Mouse (Mus musculus) layer of hippocampus, postnatal 36 days (tissue): ENCODE data around the gene Gnb4. TPM values are rescaled to one million over a fixed set of nuclear protein-coding genes. Genes with fewer than 3 reads are reported as not detected.
A peak's percentile ranks its signal among the peaks of the same experiment; 100 is the strongest.

Experiments used
- DNase-seq, 2 experiments: peaks; one replicate each; pipeline ENCODE4 v3.0.0; 2022
- total RNA-seq, 2 experiments: library from RNA; stranded (reverse); gene quantifications; 2 replicates each; pipeline ENCODE4 v1.2.3; 2021

Gene Gnb4
- total RNA-seq, 2 experiments from 2014 or later, result 19.2 to 20.4 TPM

DNA sequence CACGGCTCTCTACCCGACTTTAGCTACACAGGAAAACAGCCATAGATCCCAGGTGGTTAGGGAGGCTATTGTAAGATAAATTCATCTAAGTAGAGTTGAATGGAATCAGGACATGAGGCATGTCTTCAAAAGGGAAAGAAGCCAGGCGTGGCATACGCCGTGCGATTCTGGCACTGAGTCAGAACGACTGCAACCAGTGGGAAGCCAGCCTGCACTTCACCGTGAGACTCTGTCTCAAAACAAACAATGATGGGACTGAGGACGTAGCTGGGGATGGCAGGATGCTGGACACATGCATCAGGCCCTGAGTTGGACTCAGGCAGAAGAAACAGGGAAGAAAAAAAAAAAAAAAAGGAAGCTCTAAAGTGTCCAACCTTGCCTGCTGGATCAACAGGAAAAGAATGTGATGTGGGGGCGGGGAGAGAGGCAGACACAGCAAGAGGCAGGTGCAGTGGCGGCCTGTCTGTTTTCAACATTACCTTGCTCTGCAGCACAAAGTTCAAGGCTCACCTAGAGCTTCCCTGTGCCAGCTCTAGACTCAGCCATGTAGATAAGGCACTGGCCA lies 4.7 kb downstream of the Gnb4 start:
- DNase-seq, result no peak

DNA sequence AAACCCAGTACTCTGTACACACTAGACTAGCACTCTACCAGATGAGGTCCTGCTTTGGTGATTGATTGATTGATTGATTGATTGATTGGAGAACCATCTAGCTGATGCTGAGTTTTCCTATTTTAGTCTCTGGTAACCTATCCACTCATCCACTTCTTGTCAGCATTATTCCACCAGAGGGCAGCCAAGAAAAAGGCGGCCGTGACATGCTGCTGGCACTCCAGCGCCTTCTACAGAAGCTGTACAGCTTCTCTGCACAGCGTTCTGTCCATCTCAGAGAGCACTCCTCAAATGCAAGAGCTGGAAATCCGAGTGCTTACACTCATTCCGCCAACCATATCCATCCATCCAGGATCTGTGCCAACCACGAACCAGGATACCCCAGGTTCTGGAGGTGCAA lies 5.8 kb downstream of the Gnb4 start:
- DNase-seq, result peak; percentile 64 to 66

DNA sequence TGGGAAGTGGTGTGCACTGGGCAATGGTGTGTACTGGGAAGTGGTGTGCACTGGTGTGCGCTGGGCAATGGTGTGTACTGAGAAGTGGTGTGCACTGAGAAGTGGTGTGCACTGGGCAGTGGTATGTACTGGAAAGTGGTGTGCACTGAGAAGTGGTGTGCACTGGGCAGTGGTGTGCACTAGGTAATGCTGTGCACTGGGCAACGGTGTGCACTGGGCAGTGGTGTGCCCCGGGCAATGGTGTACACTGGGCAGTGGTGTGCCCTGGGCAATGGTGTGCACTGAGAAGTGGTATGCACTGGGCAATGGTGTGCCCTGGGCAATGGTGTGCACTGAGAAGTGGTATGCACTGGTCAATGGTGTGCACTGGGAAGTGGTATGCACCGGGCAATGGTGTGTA lies 7.2 kb downstream of the Gnb4 start:
- DNase-seq, result no peak

DNA sequence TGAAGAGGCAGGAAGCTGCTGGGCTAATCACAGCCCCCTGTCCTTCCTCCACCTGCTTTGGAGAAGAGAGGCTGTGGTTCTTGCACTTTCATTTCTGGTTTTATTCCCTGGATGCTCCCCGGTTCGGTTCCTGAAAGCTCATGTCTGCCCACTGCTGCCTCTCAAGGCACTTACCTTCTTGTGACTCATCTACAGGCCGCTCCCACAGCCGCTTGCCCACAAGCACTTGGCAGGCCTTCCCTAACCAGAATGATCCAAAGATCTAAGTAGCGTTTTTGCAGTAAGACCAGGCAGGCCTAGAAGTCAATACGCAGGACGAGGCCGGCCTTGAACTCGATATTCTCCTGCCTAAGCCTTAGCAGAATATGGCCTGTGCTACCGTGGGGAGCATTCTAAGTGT lies 15.3 kb downstream of the Gnb4 start:
- DNase-seq, result no peak

DNA sequence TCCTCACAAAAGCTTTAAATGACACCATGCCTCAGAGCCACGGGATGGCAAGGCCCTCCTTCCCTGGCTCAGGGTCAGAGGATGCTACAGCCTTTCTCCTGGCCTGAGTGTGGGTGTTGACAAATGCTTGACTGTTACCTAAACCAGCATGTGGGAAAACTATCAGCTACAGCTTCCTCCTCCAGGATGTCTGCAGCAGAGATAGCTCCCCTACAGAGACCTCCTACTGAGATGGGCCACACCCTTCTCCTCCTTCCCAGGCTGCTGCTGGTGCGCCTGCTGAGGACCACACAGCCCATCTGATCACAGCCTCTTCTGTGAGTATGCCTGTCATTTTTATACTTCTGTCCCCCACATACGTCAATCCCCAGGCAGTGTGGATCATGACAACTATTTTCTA lies 17.1 kb downstream of the Gnb4 start:
- DNase-seq, result no peak

DNA sequence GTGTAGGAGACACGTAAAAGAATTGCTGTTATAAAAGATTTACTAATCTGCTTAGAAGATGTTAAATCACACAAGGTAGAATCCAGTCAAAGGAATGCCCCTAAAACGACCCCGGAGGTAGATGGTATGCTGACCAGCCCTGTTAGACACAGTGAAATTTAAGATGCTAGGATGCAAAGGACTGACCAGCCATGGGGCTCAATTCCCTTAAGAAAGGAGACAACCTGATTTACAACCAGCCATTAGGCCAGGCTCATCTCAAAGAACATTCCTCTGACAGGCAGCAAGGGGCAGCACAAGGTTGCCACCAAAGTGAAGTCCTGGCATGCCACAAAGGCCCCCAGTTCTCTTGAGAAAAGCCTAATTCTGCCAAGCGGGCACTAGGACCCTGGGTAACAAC lies 21.3 kb downstream of the Gnb4 start:
- DNase-seq, result no peak

DNA sequence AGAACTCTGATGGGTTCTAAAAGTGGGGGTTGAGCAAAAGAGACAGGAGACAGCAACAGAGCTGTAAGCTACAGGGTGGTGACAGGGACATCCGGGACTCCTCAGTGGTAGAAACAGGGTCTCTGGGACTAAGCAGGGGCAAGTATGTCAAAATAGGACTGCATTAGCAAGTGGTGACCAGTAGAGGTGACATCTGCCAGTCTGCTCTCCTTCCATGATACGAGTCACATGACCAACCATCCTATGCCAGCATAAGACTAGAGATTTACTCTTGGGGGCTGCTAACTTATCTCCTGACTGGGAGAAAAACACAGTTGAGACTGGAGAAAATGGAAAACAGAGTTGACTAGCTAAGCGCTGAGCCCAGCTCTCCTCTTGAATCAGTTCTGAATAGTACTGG lies 30.1 kb downstream of the Gnb4 start:
- DNase-seq, result no peak

DNA sequence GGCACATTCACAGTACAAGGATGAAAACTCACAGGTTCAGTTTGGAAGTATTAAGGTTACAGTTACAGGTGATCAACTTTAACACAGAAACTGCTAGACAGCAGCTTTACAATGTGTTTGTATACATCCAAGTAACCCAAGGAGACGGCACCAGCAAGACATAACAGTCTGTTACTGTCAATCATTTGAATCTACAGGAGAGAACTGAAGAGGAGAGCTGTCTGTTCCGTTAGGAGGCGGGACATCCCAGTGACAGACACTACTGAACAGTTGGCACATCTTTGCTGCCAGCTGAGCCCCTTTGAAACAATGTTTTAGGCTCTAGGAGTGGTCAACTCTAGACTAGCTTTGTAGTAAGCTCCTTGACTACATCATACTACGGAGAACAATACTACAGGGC lies 32.9 kb downstream of the Gnb4 start:
- DNase-seq, result peak in 1 of 2 experiments; percentile 11

DNA sequence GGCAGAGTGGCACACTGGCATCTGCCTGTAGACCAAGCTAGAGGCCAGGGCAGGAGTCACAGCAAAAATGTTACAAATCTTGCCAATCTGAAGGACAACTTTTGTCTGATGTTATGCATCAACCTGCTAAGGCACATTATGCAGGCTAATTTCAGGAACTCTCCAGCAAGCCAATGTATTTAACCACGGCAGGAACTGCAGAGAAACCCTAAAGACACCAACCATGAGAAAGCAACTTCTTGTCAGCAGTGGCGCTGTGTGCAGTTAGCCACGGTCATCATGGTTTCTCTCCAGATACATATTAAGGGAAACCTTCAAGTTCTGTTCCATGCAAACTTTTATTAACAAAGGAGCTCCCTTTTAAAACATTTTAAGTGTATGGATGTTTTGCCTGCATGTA lies 34.5 kb downstream of the Gnb4 start:
- no peak for DNase-seq

DNA sequence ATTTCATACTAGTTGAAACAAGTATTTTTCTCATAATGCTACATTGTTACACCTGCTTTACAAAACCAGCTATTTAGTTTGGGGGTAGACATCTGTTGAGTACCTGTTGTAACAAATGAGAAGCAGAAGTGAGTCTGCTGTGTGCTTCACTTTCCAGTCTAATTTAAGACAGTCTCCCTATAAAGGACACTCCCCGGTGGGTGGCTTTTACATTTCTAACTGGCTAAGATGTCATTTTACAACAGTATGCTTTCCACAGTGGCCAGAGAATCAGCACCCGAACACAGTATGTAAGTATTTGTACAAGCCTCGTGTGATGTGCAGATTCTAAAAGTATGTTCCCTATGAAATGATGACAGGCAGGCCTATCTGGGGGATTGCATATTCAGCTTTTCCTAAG lies 35.6 kb downstream of the Gnb4 start:
- DNase-seq, result no peak

DNA sequence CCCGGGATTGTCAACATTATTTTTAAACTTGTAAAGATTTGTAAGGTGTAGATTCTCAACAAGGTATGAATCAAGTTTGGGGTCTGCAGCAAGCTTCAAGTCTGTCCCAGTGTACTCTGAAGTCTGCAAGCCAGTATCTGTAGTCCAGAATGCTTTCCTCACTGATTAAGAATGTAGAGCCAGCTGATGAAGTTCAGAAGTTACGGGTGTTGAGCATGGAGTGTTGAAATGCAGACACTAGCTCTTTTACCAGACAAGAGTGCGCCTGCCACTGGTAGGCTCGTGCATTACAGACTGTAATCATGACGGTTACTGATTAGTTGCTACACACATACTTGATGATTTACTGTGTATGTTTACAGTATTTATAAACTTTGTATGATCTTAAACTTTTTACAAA lies 37.6 kb downstream of the Gnb4 start:
- no peak for DNase-seq

DNA sequence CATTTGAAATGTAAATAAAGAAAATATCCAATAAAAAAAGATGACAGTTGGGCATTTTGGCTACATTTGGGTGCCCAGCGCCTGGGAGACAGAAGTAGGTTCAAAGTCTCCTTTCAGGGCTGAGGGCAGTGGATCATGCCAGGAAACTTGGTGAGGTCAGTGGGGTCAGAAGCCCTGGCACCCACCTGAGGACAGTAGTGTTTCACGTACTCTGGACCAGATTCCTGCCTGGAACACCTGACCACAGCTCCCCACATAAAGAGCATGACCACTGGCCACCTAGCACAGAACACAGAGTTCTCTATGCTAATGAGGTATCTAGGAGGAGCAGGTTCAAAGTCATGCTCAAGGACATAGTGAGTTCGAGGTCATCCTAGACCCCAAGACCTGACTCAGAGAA lies 41.2 kb downstream of the Gnb4 start:
- DNase-seq, result no peak

DNA sequence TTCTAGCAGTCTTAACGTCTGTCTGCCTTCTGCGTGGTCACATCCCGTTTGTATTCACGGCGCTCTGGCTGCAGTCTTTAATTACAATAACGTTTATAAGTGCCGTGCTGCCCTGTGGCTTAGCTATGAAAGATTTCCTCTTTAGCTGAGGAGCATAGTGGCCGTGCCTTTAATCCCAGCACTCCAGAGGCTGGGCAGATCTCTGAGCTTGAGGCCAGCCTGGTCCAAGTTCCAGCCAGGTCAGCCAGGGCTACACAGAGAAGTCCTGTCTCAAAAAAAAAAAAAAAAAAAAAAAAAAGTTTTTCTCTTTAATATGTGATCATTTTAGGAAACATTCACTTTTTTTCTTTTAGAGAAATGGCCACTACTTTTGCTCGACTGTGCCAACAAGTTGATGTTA lies 42.5 kb downstream of the Gnb4 start:
- no peak for DNase-seq

DNA sequence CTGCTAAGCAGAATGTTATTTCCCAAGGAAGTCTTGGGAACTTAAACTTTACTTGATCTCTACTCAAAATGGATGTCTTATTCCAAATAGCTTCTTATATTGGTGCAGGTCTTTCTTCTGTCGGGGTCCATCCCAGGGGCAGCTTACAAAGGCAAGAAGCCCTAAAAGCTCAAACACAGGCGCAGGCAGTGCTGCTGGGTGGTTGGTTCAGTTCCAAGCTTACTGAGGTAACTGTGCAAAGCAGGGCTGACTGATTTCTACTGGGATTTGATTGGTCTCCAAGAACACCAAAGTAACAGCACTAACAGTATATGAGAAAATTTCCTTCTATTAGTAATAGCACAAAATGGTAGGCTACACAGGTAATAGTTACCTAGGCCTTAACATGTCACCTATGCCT lies 43.3 kb downstream of the Gnb4 start:
- no peak for DNase-seq

DNA sequence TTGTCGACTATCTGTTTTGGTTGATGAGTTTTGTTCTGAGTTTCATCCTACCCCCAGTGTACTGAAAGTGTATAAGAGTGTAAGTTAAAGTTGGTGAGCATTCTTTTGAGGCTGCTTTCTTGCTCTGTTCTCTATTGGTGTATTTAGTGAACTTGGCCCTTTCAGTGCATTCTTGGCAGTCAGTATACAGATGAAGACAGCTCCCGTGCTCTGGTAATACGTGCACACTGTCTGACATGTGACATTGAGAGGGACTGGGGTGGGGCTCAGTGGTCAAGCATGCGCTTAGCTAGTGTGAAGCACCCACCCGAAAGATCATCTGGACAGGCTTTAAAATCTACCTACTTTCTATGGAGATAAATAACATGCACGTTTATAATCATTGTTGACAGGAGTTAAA lies 53.0 kb downstream of the Gnb4 start:
- DNase-seq, result no peak

DNA sequence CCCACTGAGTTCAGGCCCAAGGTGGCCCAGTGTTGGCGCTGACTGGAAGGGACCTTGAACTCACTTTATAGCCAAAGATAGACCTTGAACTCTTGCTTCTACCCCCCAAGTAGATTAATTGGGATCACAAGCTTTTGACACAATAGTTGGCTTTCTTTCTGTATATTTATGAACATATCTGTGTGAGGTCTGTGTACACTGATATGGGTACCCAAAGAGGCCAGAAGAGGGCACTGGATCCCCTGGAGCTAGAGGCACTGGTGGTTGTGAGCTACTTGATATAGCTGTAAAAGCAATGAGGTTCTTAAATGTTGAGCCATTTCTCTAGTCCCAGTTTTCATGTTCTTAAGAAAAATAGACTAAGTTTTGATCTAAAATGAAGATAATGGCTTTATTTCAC lies 63.3 kb downstream of the Gnb4 start:
- DNase-seq, result no peak

DNA sequence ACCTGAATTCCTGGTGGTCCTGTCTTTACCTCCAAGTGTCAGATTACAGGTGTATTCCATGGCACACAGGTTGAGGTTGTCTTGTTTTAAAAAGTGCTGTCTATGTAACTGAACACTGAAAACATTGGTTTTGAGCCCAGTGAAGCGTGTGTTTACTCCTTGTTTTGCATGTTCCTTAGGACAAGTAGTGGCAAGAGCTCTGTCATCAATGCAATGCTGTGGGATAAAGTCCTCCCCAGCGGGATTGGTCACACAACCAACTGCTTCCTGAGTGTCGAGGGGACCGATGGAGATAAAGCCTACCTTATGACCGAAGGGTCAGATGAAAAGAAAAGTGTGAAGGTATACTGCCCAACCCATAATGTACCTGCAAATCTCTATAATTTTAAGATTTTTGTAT lies 78.3 kb downstream of the Gnb4 start:
- no peak for DNase-seq

DNA sequence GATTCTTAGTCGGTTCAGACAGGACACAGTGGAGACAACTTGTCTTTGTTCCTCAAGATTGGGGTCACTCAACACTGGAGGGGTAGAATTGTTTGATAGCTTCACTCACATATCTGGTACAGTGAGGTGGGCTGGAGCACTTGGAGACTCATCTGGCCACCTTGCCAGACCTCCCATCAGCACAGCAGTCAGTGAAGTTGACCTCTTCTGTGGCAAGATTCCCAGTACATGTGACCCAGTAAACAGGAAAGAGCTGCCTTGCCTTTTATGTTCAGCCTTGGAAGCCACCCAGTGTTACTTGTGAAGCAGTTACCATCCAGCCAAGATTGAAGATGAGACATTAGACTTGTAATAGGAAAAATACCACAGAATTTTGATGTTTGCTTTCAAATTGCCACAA lies 78.8 kb downstream of the Gnb4 start:
- peak; percentile 36 to 48 for DNase-seq

DNA sequence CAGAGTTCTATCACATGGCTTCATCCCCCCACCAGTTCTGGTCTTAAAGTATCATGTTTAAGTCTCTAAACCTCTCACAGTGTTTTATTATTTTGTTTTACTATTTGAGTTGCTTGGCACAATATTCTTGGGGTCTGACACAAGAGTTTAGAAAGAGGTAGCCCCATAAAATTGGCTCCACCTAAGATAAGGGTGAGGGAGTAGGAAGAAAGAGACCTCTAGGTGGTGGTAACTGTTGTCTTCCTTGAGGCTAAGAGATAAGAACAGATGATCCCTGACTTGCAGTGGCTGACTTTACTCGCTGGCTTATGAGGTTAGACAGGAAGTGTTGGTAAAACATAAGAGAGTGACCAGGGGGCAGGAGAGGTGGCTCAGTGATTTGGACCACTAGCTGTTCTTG lies 80.7 kb downstream of the Gnb4 start:
- DNase-seq, result no peak

Other genes with a start within 250 kb of the Gnb4 start
- 10 to 100 TPM; 51.1 to 53.8 TPM for gene Pik3ca, start 218.9 kb downstream of the Gnb4 start, total RNA-seq
- under 1 TPM; 0.43 to 0.92 TPM for gene Kcnmb3, start 124.4 kb downstream of the Gnb4 start, total RNA-seq
- gene Zfp639, start 106.3 kb downstream of the Gnb4 start, total RNA-seq, result 10 to 100 TPM; 36.4 to 42.9 TPM
- 10 to 100 TPM; 85.1 to 98.9 TPM for gene Mfn1, start 87.1 kb downstream of the Gnb4 start, total RNA-seq
- gene Actl6a, start 89.7 kb upstream of the Gnb4 start, total RNA-seq, result 10 to 100 TPM; 18.0 to 21.4 TPM
- gene Ndufb5, start 120.4 kb upstream of the Gnb4 start, total RNA-seq, result 100 to 1,000 TPM; 193 to 207 TPM
- 10 to 100 TPM; 19.3 to 20.6 TPM for gene Mrpl47, start 121.0 kb upstream of the Gnb4 start, total RNA-seq
- gene Usp13, start 201.0 kb upstream of the Gnb4 start, total RNA-seq, result 10 to 100 TPM; 17.7 to 21.3 TPM